Mouse (Mus musculus): ENCODE results near the gene Gprc5a.

The Gprc5a gene

DNA sequence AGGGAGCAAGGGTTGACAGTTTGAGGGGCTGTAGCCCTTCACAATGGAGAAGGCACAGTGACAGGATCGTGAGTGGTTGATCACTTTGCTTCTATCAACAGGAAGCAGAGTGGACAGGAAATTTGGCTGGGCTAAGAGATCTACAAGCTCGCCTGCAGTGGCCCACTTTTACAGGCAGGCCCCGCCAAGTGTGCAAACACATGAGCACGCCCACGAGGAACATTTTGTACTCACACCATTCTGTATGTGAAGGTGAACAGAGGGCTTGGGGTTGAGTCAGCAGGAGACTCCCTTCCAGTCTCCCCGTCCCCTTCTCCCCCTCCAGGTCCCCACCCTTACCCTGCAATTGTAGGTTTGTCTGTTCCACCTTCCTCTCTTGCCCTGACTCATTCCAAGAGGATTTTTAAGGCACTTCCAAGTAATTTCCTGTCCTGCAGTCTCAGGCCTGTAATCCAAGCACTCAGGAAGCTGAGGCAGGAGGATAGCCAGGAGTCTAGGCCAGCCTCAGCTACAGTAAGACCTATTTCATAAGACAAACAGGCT is 9.0 kb downstream of the Gprc5a start:
- DNase-seq (ENCODE audit: low spot score in 2 of 2), result no peak

- DNase-seq (ENCODE audit: low spot score in 2 of 2), result no peak
Measured at GRCm38 (mm10) chr6:135076202-135076601, 10.8 kb downstream of the Gprc5a start.

GRCm38 (mm10) chr6:135078420-135078819 is 13.0 kb downstream of the Gprc5a start:
- no peak for DNase-seq (ENCODE audit: low spot score in 2 of 2)

GRCm38 (mm10) chr6:135083991-135084502 is 18.6 kb downstream of the Gprc5a start:
- no peak for DNase-seq (ENCODE audit: low spot score in 2 of 2)

- no peak for DNase-seq (ENCODE audit: low spot score in 2 of 2)
Measured at GRCm38 (mm10) chr6:135085703-135086102, 20.3 kb downstream of the Gprc5a start.

DNA sequence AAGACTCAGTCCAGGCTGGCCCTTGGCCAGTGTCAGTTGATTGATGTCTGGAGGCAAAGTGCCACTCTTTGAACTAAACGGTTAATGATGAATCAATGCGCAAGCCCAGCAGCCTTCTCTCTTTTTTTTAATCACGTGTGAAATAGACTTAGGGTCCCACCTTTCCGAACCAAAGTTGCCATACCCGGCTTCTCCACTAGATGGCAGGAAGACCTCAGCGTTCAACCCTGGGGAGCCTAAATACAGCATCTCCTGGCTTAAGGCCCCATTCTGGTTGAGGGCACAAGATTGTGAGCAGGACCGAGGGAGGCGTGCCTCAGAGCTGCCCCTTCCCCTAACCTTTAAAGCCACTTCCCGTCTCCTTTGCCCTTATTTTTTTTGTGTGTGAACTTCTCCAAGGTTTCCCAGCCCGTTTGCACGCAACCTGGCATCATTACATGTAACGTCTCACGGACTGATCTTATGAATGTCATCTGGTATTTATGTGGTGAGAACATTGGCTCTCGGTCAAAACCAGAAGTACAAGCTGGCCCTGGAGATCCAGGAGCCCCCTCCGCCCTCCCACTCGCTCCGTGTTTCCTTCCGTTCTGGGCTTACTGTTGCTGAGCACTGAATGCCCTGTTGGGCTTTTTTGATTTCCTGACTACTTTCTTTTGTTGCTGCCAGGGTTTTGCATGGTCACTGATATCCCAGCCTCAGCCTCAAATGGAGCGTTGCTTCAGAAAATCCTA is 22.4 kb downstream of the Gprc5a start:
- peak; percentile 84 to 91 for DNase-seq (ENCODE audit: low spot score in 2 of 2)

DNA sequence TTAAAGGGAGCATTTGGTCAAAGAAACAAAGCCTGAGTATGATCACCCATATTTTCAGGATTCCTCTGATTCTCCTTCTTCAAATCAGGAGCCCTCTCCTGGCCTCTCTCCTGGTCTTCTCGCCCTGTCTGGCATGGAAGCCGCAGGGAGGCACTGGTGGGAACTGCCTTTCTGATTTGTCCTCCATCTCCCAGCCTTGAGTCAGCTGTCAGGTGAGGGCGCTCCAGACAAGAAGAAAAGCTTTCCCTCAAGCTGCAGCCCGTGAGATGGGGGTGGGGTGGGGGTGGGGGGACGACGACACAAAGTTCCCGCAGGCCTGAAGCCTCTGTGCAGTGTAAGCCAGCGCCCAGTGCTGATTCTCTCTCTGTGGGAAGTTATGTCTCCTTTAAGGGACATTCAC is 24.3 kb downstream of the Gprc5a start:
- peak; percentile 65 to 72 for DNase-seq (ENCODE audit: low spot score in 2 of 2)

DNA sequence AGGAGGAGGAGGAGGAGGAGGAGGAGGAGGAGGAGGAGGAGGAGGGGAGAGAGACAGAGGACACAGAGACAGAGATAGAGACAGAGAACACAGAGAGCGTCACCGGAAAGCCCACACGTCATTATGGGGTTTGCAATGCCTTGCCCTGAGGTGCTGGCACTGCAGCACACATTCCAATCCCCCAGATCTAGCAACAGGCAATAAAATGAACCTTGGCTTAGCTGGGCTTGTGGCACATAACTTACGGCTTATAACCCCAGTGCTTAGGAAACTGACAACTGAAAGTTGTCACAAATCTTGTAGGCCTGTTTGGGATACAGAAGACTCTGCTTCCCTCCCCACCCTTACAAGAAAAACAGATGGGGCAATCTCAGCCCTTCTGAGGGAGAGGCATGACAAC is 25.2 kb downstream of the Gprc5a start:
- DNase-seq (ENCODE audit: low spot score in 2 of 2), result no peak

DNA sequence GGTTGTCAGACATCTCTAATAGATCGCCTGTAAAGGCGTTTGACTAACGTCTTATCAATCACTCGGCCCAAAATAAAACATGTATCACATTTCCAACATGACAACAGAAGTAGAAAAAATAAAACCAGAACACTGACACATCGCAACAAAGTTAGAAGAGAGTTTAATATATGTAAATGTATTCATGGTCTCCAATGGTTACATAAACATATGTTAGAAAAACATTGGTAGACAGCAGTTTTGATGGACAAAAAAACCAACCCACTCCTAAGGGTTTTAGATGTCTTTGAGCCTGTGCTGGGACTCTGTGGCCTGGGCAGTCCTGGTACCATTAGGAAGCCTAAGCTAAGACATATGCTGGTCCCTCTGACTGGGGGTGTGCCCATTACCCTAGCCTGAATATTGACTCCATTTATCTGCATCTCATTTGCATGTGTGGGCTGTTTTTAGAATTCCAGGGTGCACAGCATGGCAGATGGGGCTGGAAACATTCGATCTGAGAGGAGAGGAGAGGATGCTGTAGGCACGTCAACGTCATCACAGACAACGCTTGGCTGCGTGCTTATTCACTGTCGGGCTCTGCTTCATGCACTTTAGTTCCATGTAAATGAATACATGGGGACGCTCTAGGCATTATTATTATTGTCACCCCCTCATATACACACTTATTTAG is 27.5 kb downstream of the Gprc5a start:
- DNase-seq (ENCODE audit: low spot score in 2 of 2), result peak; percentile 69 to 83

DNA sequence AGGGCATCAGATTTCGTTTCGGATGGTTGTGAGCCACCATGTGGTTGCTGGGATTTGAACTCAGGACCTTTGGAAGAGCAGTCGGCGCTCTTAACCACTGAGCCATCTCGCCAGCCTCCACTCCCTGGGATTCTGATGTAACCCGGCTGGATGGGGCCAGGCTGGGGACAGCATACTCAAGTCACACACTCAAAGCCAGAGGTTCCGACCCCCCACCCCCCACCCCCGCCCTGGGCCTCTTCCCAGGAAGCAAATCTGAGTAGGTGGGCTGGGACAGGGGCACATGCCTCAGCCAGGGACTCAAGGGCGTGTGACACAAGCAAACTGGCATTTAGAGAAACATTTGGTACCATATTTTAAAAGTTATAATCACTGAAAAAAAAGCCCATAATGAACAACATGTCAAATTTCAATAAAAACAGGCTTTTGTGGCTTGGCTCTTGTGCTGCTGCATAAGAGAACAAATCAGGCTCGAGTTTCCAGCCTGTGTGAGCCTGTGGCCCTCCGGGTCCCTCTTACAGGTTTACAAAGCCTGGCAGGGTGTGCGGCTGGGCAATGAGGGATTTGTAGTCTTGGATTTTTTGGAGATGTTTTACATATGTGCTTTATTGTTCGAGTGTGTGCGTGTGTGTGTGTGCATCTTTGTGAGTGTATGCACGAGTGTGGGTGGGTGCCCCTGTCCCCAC is 35.5 kb downstream of the Gprc5a start:
- DNase-seq (ENCODE audit: low spot score in 2 of 2), result no peak

- DNase-seq (ENCODE audit: low spot score in 2 of 2), result no peak
Measured at GRCm38 (mm10) chr6:135102736-135103303, 37.4 kb downstream of the Gprc5a start.

GRCm38 (mm10) chr6:135107014-135107413 is 41.6 kb downstream of the Gprc5a start:
- no peak for DNase-seq (ENCODE audit: low spot score in 2 of 2)

DNA sequence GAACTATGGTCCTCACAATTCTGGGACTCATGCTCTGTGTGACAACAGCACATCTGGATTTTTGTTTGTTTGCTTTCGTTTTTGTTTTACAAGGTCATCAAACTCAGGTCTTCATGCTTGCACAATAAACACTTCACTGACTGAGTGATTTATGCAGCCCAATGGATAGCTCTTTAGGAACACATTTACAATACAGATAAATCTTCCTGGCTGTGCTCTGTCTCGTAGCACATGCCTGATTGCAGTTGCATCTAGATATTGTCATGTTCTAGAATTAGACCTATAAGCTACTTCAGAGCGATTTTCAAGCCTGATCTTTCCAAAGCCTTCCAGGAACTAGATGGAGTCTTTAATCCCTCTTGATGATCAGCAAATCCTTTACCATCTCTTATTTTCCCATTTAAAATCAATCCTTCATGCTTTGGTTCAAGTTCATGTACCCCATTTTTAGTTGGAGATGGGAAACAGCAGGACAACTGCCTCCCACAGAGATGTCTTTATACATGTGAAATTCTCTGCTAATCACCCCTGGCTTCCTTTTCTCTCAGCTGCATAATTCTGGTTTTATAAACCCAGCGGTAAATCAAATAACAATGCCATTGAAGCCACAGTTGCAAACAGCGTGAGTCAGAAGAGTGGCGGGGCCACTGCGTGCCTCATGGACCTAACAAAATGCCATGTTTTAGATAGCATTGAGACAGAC is 47.1 kb downstream of the Gprc5a start:
- DNase-seq (ENCODE audit: low spot score in 2 of 2), result no peak

DNA sequence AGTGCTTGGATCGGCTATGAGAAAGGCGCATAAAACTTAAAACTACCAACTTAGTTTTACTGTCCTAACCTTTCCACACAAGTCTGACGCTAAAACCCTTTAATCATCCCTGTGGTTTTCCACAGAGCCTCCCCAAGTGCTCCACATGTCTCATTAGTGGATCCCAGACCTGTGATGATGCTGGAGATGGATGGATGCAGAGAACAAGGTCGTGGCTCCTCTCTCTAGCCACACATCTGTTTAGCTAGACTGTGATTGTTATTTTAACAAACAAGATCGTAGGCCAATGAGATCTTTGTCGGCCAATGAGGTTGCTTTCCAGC is 47.6 kb downstream of the Gprc5a start:
- no peak for DNase-seq (ENCODE audit: low spot score in 2 of 2)

- DNase-seq (ENCODE audit: low spot score in 2 of 2), result no peak
Measured at GRCm38 (mm10) chr6:135116479-135116878, 51.0 kb downstream of the Gprc5a start.

DNA sequence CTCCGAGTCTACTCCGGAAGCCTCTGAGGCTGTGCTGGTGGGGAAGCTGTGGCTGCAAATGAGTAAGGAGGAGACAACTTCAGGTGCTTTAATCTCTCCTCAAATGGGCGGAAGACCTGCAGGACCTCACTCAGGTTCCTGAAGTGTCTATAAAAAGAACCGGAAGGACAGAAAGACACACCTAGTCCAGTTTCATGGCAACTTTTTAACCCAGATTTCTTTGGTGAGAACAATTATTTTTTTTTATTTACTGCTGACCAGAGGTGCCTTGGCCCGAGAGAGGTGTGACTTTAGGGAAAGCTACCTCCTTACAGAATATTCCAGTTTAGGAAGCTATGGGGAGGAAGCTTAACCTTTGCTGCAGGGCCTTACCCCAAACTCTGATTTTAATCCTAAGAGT is 52.7 kb downstream of the Gprc5a start, which contains the start of gene Gprc5d:
TSS of gene Gprc5d (minus strand) at position 101 of the 400 bp plus-strand sequence.
- no peak for DNase-seq (ENCODE audit: low spot score in 2 of 2)

GRCm38 (mm10) chr6:135124755-135125380 is 59.4 kb downstream of the Gprc5a start:
- DNase-seq (ENCODE audit: low spot score in 2 of 2), result no peak

- DNase-seq (ENCODE audit: low spot score in 2 of 2), result no peak
Measured at GRCm38 (mm10) chr6:135133086-135133485, 67.6 kb downstream of the Gprc5a start.

DNA sequence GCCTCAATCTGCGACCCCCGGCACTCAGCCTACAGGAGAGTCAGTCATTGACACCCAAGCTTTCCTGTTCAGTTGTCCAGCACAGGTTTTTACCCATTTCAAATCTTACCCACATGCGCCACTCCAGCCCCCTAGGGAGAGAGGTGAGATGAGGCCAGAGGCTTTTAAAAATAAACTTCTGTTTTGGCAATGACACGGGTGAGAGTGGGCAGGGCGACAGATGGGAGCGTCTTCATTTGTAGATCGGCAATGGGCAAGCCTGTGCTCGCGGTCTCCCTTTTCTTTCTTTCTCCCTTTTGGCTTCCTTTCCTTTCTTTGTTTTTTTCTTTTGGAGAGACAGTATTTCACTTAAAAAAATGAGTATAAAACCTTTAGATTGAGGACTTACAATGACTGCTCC is 68.0 kb downstream of the Gprc5a start:
- no peak for DNase-seq (ENCODE audit: low spot score in 2 of 2)

All from right cerebral cortex, postnatal 10 days (tissue).